15 mouse cellular contexts compared by ENCODE assay signal in genomic region chr4:84149149-84150050, GRCm38 (mm10).
A peak's percentile ranks its signal among the peaks of the same experiment; 100 is the strongest.
DNase-seq lines count a peak whose midpoint lies in the region; ATAC-seq and TF ChIP-seq lines count a peak whose summit lies in the region.
"Had no signal": no experiment of that assay in that cellular context is flagged by ENCODE, and none has a peak within 500 bp of the region (broad histone marks: within the 10 kb centered on the region; RNA-seq: fewer than 3 reads in every experiment).

No protein-coding gene starts in this region.

- H3K9ac ChIP-seq in hindbrain, postnatal 0 days (replicated peaks; ENCODE audit: low read length): no peak overlapping the region
- H3K9ac ChIP-seq in hindbrain, embryonic 13.5 days: no peak overlapping the region
- no peak overlapping the region for H3K9ac ChIP-seq in liver, embryonic 12.5 days
- no peak overlapping the region for H3K9ac ChIP-seq in stomach, embryonic 14.5 days (replicated peaks; ENCODE audit: low read depth, low read length)
- H3K9ac ChIP-seq: embryonic facial prominence, embryonic 13.5 days had no signal

- no peak overlapping the region for H3K27ac ChIP-seq in hindbrain, postnatal 0 days
- no peak overlapping the region for H3K27ac ChIP-seq in hindbrain, embryonic 13.5 days
- H3K27ac ChIP-seq in liver, embryonic 12.5 days: no peak overlapping the region
- 0 out of 2 replicates have a peak overlapping the region, but pooled peaks have one; percentile 27 for H3K27ac ChIP-seq in stomach, embryonic 14.5 days (ENCODE audit: low read length)
- H3K27ac ChIP-seq: embryonic facial prominence, embryonic 13.5 days; midbrain, embryonic 10.5 days had no signal

- no peak overlapping the region for H3K4me2 ChIP-seq in hindbrain, postnatal 0 days (ENCODE audit: low read depth, low read length)
- no peak overlapping the region for H3K4me2 ChIP-seq in hindbrain, embryonic 13.5 days
- H3K4me2 ChIP-seq in liver, embryonic 12.5 days: no peak overlapping the region
- H3K4me2 ChIP-seq in stomach, embryonic 14.5 days (replicated peaks; ENCODE audit: low read depth, low read length): no peak overlapping the region
- H3K4me2 ChIP-seq: embryonic facial prominence, embryonic 13.5 days had no signal

- H3K4me3 ChIP-seq in hindbrain, postnatal 0 days (ENCODE audit: low read length): no peak overlapping the region
- no peak overlapping the region for H3K4me3 ChIP-seq in hindbrain, embryonic 13.5 days
- no peak overlapping the region for H3K4me3 ChIP-seq in liver, embryonic 12.5 days
- no peak overlapping the region for H3K4me3 ChIP-seq in stomach, embryonic 14.5 days (ENCODE audit: low read depth, low read length)
- H3K4me3 ChIP-seq: embryonic facial prominence, embryonic 13.5 days; midbrain, embryonic 10.5 days had no signal

- DNase-seq in hindbrain, postnatal 0 days (ENCODE audit: low spot score): no peak
- peak; percentile 73 for DNase-seq in kidney, adult 9 months
- no peak for DNase-seq in heart, adult 9 months (ENCODE audit: low spot score in 2 of 2)
- no peak for DNase-seq in layer of hippocampus, adult 11-12 months (ENCODE audit: low spot score)
- DNase-seq: cerebellum, adult 11-12 months; heart, postnatal 10 days; thymus, adult 18-20 months had no signal

- 0 out of 2 replicates have a peak, but pooled peaks have one; percentile 32 for ATAC-seq in hindbrain, postnatal 0 days
- ATAC-seq in hindbrain, embryonic 13.5 days (ENCODE audit: low FRiP score): no peak
- peak; percentile 32; the same call in 1 of the 2 replicates for ATAC-seq in liver, embryonic 12.5 days
- ATAC-seq in stomach, embryonic 14.5 days (ENCODE audit: insufficient number of reproducible peaks, insufficient read depth, low FRiP score, low read depth): peak; percentile 64
- no peak for ATAC-seq in monocyte, adult 5-6 weeks (replicated peaks; ENCODE audit: insufficient number of reproducible peaks, low FRiP score, low TSS enrichment, poor library complexity, severe bottlenecking)
- ATAC-seq: forebrain, embryonic 14.5 days; inflammation-experienced regulatory T-cells, adult 6 months had no signal

- 0 out of 2 replicates have a peak, but pooled peaks cover 3% of the 10 kb centered on the region for H3K4me1 ChIP-seq in hindbrain, postnatal 0 days (ENCODE audit: insufficient read depth, low read length)
- peaks cover 27% of the 10 kb centered on the region for H3K4me1 ChIP-seq in hindbrain, embryonic 13.5 days (replicated peaks)
- H3K4me1 ChIP-seq in liver, embryonic 12.5 days: no peaks in the 10 kb centered on the region
- H3K4me1 ChIP-seq in stomach, embryonic 14.5 days (ENCODE audit: control insufficient read depth, insufficient read depth, low read length): peaks cover 20% of the 10 kb centered on the region

- H3K36me3 ChIP-seq in hindbrain, postnatal 0 days (ENCODE audit: insufficient read depth, low read length): no peaks in the 10 kb centered on the region
- H3K36me3 ChIP-seq in hindbrain, embryonic 13.5 days: no peaks in the 10 kb centered on the region
- H3K36me3 ChIP-seq in liver, embryonic 12.5 days: no peaks in the 10 kb centered on the region
- H3K36me3 ChIP-seq in stomach, embryonic 14.5 days (ENCODE audit: control insufficient read depth, insufficient read depth, low read length): no peaks in the 10 kb centered on the region
- H3K36me3 ChIP-seq: embryonic facial prominence, embryonic 13.5 days; midbrain, embryonic 10.5 days had no signal

- no peak for TF ChIP-seq CTCF in hindbrain, postnatal 0 days (IDR thresholded peaks at IDR 0.05; ENCODE audit: low read depth)

- WGBS in hindbrain, postnatal 0 days: 78% methylated on average over 13 of the region's 13 CpGs
- 83% methylated on average over 13 of the region's 13 CpGs for WGBS in hindbrain, embryonic 13.5 days
- WGBS in liver, embryonic 12.5 days (ENCODE audit: insufficient replicate concordance): 53% methylated on average over 13 of the region's 13 CpGs
- WGBS in stomach, embryonic 14.5 days: 53% methylated on average over 13 of the region's 13 CpGs

- H3K27me3 ChIP-seq in hindbrain, postnatal 0 days (ENCODE audit: insufficient read depth, low read length): no peaks in the 10 kb centered on the region
- no peaks in the 10 kb centered on the region for H3K27me3 ChIP-seq in hindbrain, embryonic 13.5 days
- no peaks in the 10 kb centered on the region for H3K27me3 ChIP-seq in liver, embryonic 12.5 days (replicated peaks)
- no peaks in the 10 kb centered on the region for H3K27me3 ChIP-seq in stomach, embryonic 14.5 days (ENCODE audit: control insufficient read depth, insufficient read depth, low read length)
- H3K27me3 ChIP-seq: embryonic facial prominence, embryonic 13.5 days had no signal

- no peaks in the 10 kb centered on the region for H3K9me3 ChIP-seq in hindbrain, postnatal 0 days (ENCODE audit: low read length)
- no peaks in the 10 kb centered on the region for H3K9me3 ChIP-seq in hindbrain, embryonic 13.5 days
- no peaks in the 10 kb centered on the region for H3K9me3 ChIP-seq in liver, embryonic 12.5 days (replicated peaks)
- H3K9me3 ChIP-seq in stomach, embryonic 14.5 days (ENCODE audit: control insufficient read depth, low read depth, low read length): no peaks in the 10 kb centered on the region
- H3K9me3 ChIP-seq: embryonic facial prominence, embryonic 13.5 days; midbrain, embryonic 10.5 days had no signal

Comparison
In these comparisons a context has a peak if more than half of its experiments do, and no peak if none do; other contexts are left out.
1. ATAC-seq: peak in hindbrain, postnatal 0 days (single experiment), liver, embryonic 12.5 days (single experiment) and stomach, embryonic 14.5 days (single experiment); none in hindbrain, embryonic 13.5 days (single experiment) and monocyte, adult 5-6 weeks (single experiment).